Mouse (Mus musculus) embryo, embryonic 11 days (tissue): ENCODE data around the gene Creb5.
"Not testable (repeated sequence)": the region's sequence is repeated elsewhere in the genome, so short reads cannot be mapped to it uniquely, and the experiment has no call there.

ENCODE experiments used
- DNase-seq: peaks from one replicate; pipeline ENCODE4 v3.0.0-alpha.2; 2015

Creb5 gene

GRCm38 (mm10) chr6:53337398-53337797 is 50.3 kb downstream of the Creb5 start:
- peak; percentile 14 for DNase-seq

GRCm38 (mm10) chr6:53352311-53352960 is 65.4 kb downstream of the Creb5 start:
- no peak for DNase-seq

DNA sequence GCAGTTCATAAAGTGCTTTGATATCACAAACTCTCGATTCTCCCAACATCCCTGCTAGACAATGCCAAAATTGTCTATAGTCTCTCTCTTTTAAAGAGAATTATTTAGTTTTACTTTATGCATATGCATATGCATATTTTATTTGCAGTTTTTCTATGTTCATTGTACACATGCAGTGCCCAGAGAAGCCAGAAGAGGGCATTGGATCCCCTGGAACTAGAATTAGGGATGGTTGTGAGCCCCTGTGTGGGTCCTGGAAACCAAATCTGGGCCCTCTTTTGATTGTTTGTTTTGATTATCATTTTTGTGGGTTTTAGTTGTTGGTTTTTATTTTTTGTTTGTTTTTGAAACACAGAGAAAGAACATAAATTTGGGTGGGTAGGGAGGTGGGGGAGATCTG is 69.3 kb downstream of the Creb5 start:
- no peak for DNase-seq

DNA sequence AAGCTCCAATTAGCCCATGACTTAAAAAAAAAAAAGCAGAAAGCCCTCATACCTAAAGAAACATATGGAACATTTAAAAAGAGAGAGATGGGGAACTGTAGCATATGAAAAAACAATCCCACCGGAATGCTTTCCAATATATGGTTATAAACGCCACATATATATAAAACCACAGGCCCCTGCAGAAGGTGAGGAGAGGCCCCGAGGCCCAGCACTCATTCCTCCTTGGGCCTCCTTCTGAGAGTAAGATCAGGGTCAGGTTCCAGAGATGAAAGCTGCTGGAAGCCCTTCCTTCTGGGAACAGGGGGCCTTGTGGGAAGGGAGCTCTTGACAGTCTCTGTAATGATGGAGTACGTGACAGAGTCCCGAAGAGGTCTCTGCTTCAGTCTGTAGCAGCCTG is 76.5 kb downstream of the Creb5 start:
- peak; percentile 33 for DNase-seq

DNA sequence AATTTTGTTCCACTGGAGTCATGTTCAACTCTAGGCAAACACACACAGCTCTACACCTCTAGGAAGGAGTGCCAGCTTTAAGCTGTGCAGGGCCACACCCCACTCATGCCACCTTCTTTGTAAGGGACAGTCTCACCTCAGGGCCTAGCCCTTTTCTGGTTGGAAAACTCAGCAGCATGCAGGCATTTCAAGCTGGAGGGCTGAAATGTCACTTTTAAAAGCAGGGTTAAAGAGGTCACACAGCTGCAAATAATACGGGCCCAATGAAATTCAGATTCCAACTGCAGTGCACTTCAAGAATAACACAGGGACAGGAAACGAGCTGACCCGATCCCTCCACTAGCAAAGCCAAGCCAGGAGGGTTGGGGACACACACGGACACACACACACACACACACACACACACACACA is 76.9 kb downstream of the Creb5 start:
- peak; percentile 69 for DNase-seq

GRCm38 (mm10) chr6:53369147-53369546 is 82.1 kb downstream of the Creb5 start:
- DNase-seq: no peak

GRCm38 (mm10) chr6:53369928-53370327 is 82.9 kb downstream of the Creb5 start:
- DNase-seq: no peak

GRCm38 (mm10) chr6:53371962-53372361 is 84.9 kb downstream of the Creb5 start:
- no peak for DNase-seq

DNA sequence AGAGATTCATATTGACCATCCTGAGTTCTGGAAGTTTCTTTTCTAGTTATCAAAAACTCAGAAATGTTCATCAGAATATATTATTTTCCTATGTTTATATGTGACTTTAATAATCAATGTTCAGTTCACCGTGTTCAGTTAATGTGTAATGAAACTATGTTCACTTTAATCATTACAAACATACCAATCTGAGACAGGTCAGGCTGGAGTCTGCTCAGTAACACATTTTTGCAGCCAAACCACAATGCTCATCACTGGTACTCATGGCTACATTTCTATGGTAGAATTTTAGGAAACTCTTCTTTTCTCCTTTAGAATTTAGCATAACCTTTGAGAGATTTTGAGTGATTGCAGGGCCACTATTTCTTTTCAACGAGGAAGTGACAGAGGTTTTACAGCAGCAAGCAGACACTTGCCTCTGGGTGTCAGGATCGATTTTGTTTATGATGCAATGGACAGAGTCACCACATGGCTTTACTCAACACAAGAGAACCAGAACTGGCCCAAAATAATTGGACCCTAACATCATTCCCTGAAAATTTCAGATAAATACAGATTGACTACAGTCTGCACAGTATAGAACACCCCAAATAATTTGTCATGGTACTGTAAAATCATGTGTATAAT is 87.4 kb downstream of the Creb5 start:
- DNase-seq: no peak

DNA sequence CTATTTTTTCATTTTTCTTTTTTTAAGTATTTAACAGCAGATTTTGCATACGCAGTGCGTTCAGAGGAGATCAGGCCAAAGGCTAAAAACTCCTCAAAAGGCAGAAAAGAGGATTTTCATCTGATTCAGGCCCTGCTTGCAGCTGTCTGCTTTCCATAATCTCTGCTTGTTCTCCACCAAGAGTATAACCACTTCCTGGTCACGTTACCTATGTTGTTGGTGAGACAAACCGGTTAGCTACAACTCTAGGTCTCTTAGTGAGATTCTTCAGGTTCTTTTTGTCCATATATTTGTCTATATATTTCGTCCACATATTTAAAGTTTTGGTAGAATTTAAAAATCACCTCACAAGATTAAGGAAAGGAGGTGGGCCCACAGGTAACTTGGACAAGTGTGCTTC is 102.2 kb downstream of the Creb5 start:
- no peak for DNase-seq

DNA sequence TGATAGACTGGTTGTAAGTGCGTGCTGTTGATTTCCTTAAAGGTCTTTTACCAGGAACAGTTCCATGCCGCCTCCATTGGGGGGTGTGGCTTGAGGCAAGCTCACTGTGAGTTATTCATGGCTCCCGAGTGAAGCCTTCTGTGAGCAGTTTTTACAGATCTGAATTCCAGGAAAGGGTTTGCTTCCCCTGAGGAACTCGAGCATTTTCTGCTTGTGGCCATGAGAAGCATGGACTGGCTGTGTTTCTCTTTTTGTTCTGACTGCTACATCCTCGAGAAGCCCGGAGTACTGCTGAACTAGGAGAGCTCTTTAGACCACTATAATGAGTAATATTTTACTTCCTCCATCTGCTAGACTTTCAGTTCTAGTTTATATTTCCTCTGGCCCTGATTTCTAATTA is 103.3 kb downstream of the Creb5 start:
- peak; percentile 67 for DNase-seq

GRCm38 (mm10) chr6:53394026-53394425 is 107.0 kb downstream of the Creb5 start:
- peak; percentile 51 for DNase-seq

DNA sequence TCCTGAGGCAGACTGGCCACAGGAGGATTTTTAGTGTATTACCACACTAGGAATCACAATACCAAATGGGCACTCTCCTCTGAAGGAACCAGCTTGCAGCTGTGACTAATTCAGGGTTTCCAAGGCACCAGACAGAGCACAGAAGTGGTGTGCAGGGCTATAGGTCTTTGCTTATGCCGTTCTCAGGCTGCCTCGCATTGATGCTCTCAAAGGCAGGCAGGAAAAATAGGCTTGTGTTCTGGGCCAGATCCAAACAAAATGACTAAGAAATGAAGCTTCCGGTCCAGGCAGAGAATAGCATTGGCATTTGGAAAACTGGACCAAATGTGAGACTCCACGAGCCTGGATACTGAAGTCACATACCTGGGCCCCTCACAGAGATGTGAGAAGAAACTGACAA is 108.1 kb downstream of the Creb5 start:
- DNase-seq: peak; percentile 37

DNA sequence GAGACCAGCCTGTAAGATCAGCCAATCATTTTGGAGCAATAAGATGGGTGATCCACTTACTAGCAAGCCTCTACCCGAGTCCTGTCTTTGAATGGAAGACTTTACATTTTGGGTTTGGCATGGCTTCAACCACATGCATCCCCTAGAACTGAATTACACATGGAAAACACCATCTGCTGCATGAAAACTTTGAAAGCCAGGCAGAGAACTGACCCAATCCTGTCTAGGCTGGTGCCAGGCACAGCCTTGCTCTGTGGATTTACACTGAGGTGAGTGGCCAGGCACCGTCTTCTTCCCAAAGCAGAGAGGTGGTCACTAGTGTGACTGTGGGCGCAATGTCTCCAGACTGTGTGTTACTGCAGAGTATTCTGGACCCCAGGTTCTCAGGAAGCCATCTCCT is 109.4 kb downstream of the Creb5 start:
- no peak for DNase-seq

- peak; percentile 49 for DNase-seq
Measured at GRCm38 (mm10) chr6:53397797-53398196, 110.7 kb downstream of the Creb5 start.

- peak; percentile 44 for DNase-seq
Measured at GRCm38 (mm10) chr6:53398297-53399140, 111.4 kb downstream of the Creb5 start.

DNA sequence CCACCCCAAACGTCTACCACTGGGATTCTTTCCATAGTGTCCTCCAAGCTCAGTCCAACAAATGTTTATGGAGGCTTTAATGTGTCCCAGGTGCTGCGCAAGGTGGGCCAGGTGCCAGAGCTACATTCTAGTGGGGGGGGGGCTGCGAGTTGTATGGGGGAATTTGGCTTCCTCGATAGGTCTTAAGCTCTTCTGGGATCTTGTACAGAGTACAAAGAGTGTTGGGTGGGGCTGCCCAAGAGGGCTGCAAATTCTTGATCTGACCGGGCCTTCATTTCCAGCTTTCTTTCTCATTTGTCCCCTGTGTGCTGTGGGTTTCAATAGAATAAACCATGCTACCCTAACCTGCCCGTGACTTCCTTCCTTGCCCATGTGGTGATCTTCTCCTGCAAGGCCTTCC is 114.3 kb downstream of the Creb5 start:
- DNase-seq: no peak

DNA sequence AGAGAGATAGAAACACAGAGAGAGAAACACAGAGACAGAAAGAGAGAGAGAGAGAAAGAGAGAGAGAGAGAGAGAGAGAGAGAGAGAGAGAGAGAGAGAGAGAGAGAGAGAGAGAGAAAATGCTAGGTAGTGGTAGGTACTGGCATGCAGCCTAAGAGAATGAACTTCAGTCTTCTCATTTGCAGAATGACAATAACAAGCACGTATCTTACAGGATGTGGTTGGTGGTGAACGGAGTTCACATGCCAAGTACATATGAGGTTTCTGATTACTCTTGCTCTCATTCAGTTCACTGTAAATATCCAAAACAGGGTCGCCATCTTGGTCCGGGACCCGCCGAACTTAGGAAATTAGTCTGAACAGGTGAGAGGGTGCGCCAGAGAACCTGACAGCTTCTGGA is 115.5 kb downstream of the Creb5 start:
- DNase-seq: not testable (repeated sequence)

- DNase-seq: no peak
Measured at GRCm38 (mm10) chr6:53409183-53409582, 122.1 kb downstream of the Creb5 start.

GRCm38 (mm10) chr6:53421345-53421744 is 134.3 kb downstream of the Creb5 start:
- DNase-seq: no peak

DNA sequence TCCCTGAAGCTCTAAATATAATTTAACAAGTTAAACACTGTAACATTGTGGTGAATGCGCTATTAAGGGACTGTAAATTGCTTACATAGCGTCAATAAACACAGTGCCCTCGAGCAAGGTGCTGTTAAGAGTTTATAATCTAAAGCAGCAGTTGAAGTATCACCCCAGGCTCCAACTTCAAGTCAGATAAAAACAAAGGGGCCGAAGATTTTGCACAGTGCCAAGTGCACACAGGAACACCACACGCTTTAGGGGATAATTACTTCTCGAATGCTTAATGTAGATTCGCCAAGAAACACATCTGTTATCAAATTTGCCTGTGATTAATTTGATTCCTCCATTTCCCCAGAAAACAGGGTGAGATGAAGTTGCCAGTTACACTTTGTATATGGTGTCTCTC is 142.3 kb downstream of the Creb5 start:
- DNase-seq: no peak

- DNase-seq: no peak
Measured at GRCm38 (mm10) chr6:53429891-53430290, 142.8 kb downstream of the Creb5 start.

DNA sequence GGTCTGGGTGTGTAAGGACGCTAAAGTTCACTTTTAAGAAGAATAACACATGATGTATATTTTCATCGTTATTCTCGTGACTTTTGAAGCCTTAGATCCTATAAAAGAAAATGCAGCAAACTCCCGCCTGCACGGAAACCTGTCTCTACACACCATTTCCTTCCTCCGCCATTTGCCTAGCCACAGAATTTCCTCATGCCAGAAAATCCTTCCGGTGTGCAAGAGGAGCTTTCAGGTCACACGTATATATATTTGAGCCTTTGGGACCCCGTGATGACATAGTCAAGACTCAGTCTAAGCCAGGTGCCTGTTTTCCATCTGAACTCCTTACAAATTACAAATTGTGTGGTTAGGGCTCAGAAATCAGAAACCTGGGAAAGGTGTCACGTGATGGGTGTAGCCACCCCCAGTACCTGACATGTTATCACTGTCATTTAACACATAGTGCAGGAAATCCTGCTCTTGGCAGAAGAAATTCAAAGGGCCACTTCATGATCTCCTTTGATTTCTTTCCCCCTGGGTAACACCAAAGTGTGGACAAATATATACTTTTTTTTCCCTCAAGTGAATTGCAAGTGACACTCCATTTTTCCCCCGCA is 158.9 kb downstream of the Creb5 start:
- no peak for DNase-seq

- DNase-seq: no peak
Measured at GRCm38 (mm10) chr6:53447479-53447878, 160.4 kb downstream of the Creb5 start.
